Mouse (Mus musculus): ENCODE data around the gene Itgal.
A peak's percentile ranks its signal among the peaks of the same experiment; 100 is the strongest.
"Not testable (repeated sequence)": the region's sequence is repeated elsewhere in the genome, so short reads cannot be mapped to it uniquely, and the experiment has no call there.

Itgal gene

DNA sequence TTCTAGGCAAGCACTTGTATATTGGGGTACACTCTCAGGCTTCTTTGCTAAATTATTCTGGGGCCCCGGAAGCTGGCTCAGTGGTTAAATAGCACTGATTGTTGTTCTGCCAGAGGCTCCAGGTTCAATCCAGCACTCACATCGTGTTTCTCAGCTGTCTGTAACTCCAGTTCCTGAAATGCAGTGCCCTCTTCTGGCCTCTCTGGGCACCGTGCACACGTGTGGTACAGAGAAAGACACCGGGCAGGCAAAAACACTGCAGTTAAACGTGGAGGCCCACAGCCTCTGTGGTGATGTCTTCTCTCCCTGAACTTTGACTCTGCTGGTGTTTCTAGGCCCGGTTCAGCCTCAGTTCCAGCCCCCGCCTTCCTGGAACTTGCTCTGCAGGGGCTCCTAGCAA, 17.7 kb upstream of the Itgal start:
- DNase-seq (ENCODE audit: low spot score in 2 of 2) = no peak

DNA sequence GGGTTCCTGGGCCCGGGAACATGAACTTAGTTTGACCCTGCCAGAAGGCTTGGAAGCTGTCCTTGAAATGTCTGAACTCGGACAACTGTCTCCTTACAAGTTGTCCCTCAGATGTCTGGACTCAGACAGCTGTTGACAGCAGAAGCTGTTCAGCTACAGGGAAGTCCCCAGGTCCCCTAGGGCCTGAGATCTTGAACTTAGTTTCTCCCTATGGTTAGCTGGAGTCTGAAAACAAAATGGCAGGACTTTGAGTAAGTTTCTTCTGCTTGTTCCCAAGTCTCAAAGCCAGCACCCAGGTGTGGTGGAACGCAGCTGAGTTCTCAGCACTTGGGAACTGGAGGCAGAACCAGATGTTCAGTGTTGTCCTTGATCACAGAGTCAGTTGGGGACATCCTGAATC, 16.0 kb upstream of the Itgal start:
- no peak for DNase-seq (ENCODE audit: low spot score in 2 of 2)

GRCm38 (mm10) chr7:127281114-127281513, 14.9 kb upstream of the Itgal start:
- DNase-seq (ENCODE audit: low spot score in 2 of 2) = no peak

DNA sequence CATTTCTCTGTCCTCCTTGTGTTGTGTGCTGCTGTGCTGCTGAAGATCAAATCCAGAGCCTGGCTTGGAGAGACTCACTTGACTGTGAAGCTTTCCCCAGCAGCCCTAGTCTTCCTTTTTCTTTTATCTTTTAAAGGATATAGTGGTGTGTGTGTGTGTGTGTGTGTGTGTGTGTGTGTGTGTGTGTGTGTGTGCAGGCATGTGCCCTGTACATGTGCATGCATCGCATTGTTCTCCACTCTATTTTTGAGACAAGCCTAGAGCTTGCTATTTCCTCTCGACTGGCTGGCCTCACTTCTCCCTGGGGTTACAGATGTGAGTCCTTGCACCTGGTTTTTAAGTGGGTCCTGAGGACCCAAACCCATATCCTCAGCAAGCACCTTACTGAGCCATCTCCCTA, 13.9 kb upstream of the Itgal start:
- no peak for DNase-seq (ENCODE audit: low spot score in 2 of 2)

DNA sequence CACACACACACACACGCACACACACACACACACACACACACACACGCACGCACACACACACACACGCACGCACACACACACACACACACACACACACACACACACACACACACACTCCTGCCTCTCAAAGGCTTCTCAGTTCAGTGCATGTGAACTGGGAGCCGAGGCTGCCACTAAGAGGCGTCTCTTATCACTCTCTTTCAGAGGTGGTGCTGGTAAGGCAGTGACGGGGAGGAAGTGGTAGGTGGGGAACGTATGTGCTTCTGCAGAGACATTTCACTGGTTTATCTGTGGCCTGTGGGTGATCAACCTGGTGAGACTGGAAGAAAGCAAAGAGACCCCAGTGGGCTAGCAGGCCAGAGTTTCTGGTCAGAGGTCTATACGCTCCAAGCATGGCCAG, 10.9 kb upstream of the Itgal start:
- DNase-seq (ENCODE audit: low spot score in 2 of 2) = no peak

GRCm38 (mm10) chr7:127287940-127288339, 8.1 kb upstream of the Itgal start:
- DNase-seq (ENCODE audit: low spot score in 2 of 2) = no peak

DNA sequence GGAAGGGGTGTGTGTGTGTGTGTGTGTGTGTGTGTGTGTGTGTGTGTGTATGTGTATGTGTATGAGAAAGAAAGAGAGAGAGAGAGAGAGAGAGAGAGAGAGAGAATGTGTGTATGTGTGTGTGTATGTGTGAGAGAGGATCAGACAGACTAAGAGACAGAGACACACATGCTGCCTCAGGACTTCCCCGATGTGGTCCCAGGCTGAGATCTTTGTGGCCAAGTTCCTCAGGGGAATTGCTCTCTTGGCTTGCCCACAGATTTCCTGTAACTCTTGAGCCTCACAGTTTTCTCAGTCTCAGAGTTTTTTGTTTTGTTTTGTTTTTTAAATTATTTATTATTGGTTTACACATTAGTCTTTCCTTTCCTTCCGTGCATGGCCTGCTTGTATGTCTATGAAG, 6.8 kb upstream of the Itgal start:
- no peak for DNase-seq (ENCODE audit: low spot score in 2 of 2)

GRCm38 (mm10) chr7:127290142-127290541, 5.9 kb upstream of the Itgal start:
- DNase-seq (ENCODE audit: low spot score in 2 of 2) = no peak

GRCm38 (mm10) chr7:127296786-127297555, 911 bp downstream of the Itgal start:
- DNase-seq (ENCODE audit: low spot score in 2 of 2) = no peak

DNA sequence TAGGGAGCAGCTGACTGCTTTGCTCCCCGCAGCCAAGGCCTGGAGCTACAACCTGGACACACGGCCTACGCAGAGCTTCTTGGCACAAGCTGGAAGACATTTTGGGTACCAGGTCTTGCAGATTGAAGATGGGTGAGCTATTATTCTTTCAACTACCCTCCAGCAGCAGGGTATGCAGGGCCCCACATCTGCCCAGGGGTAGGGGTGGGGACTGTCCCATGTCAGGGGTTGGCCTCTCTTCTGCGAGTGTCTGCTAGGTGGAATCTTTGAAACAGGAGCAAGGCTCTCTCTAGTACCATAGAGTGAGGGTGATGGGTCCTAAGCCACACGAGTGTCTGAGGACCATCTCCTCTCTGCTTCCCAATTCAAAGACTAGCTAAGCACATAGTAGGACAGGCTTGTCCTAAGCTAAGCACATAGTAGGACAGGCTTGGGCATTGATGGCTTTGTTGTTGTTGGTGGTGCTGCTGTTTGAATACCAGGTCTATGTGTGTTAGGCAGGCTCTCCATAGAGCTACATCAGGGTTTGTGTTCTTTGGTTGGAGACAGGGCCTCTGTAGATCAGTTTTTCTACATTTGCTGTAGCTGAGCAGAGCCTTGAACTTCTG, 1.6 kb downstream of the Itgal start:
- no peak for DNase-seq (ENCODE audit: low spot score in 2 of 2)

GRCm38 (mm10) chr7:127308431-127308830, 12.4 kb downstream of the Itgal start:
- DNase-seq (ENCODE audit: low spot score in 2 of 2) = no peak

GRCm38 (mm10) chr7:127308887-127309286, 12.8 kb downstream of the Itgal start:
- DNase-seq (ENCODE audit: low spot score in 2 of 2) = peak; percentile 23 to 28

GRCm38 (mm10) chr7:127309951-127310350, 13.9 kb downstream of the Itgal start:
- DNase-seq (ENCODE audit: low spot score in 2 of 2) = no peak

GRCm38 (mm10) chr7:127313912-127314311, 17.9 kb downstream of the Itgal start:
- DNase-seq (ENCODE audit: low spot score in 2 of 2) = no peak

GRCm38 (mm10) chr7:127321106-127321505, 25.0 kb downstream of the Itgal start:
- DNase-seq (ENCODE audit: low spot score in 2 of 2) = no peak

DNA sequence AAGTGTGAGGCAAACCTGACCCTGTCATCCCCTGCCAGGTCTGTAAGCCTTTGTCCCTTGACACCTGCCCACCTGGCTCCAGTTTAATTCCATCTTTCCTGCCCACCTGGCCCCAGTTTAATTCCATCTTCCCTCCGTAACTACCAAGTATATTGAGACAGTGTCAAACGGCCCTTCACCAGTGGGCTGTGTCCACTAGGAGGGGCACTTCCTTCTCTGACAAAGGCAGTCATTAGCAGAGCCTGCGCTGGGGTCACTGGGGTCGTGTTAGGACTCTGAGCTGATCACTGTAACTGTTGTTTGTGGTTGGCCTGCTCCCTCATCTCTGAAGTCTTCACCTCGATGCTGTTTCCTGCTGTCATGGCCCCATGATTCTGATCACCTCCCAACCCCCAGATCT, 26.0 kb downstream of the Itgal start:
- no peak for DNase-seq (ENCODE audit: low spot score in 2 of 2)

DNA sequence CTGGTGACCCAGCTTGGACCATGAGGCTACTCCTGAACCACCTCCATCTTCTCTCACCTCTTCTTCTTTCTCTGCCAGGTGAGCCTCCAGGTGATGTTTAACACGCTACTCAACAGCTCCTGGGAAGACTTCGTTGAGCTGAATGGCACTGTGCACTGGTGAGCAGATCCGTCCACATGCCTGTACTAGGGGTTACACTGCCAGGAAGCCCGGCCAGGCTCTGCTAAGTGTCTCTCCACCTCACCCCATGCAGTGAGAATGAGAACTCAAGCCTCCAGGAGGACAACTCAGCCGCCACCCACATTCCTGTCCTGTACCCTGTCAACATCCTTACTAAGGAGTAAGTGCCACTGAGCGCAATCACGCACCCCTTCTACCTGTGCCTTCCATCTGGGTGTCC, 28.9 kb downstream of the Itgal start:
- no peak for DNase-seq (ENCODE audit: low spot score in 2 of 2)

DNA sequence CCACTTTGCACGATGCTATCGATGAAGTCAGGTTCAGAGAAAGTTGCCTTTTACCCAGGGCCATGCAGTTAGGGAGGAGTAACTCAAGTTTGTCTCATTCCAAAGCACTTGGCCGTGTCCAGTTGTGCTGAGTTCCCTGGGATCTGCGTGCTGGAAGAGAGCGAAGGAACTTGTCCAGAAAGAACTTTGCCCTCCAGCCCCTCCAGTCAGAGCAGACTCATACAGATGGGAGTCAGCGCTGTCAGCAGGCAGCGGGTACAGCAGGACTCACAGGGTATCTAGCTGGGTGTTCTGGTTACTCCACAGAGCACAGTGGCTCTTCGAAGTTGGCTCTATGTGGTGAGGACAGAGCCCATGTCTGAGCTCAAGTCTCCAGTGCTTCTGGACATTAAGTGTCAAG, 29.5 kb downstream of the Itgal start:
- DNase-seq (ENCODE audit: low spot score in 2 of 2) = no peak

DNA sequence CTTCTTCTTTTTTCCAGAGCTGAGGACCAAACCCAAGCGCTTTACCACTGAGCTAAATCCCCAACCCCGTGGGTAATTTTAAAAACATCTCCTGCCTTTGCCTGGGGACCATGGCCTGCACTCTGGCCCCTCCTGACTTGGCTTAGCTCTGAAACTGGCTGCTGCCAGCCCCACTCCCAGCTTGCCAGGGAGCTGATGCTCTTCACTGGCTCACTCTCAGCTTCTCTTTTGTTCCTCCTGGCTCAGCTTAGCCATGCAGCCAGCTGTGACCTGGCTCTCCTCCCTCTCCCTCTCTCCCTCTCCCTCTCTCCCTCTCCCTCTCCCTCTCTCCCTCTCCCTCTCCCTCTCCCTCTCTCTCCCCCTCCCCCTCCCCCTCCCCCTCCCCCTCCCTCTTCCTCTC, 30.6 kb downstream of the Itgal start:
- peak in 1 of 2 experiments; percentile 43 for DNase-seq (ENCODE audit: low spot score in 2 of 2)

DNA sequence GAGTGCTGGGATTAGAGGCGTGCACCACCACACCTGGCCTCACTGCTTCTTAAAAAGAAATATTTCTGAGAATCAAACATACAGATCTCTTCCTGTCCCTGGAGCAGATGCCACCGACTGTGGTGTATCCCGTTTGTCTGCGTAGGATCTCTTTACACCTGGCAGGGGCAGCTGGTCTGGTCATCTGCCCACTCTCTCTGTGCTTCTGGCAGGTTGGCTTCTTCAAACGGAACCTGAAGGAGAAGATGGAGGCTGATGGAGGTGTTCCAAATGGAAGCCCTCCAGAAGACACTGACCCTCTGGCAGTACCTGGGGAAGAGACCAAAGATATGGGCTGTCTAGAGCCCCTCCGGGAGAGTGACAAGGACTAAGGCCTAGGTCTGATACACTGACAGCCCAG, 37.2 kb downstream of the Itgal start:
- no peak for DNase-seq (ENCODE audit: low spot score in 2 of 2)

GRCm38 (mm10) chr7:127335604-127336003, 39.5 kb downstream of the Itgal start:
- no peak for DNase-seq (ENCODE audit: low spot score in 2 of 2)

DNA sequence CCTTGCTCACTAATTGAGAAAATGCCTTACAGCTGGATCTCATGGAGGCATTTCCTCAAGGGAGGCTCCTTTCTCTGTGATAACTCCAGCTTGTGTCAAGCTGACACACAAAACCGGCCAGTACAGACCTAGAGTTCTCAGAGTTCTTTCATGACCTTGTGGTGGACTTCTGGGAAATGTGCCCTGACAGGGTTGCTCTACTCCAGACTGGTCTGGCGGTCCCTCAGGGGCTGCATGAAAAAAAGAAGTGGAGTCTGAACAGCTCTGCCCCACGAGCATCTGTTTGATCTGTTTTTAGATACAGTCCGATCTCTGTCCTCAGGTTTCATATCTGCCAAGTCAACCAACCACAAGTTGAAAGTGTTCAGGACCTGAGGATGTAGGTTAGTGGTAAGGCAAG, 41.6 kb downstream of the Itgal start:
- DNase-seq (ENCODE audit: low spot score in 2 of 2) = no peak

DNA sequence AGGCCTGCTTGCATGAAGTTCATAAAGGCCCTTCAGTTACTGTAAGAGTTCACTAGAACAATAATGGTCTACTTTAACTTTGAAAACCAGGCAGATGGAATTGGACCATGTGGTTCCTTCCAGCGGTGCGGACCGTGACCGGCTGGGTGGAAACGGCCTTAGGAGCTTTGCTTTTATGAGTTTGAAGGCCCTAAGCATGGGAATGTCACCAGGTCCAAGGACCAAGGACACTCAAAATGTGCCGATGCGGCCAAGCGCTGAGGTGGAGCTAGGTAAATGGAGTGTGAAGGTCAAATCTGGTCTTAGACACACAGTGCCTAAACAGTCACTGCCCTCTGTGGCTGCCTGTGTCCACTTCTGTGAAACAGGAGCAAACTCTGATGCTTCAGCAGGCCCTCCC, 45.3 kb downstream of the Itgal start:
- no peak for DNase-seq (ENCODE audit: low spot score in 2 of 2)

DNA sequence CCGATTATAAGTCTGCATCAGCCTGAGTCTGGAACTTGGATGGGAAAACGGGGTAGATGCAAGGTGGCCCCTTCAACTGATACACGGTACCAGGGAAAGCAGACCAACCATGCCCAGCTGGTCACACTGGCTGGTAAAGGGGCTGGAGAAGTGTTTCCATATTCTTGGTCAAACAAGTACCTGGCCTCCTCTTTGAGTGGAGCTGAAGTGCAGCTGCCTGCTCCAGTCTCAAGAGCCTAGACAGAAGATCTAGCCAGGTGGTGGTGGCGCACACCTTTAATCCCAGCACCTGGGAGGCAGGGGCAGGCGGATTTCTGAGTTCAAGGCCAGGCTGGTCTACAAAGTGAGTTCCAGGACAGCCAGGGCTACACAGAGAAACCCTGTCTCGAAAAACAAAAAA, 45.8 kb downstream of the Itgal start:
- DNase-seq (ENCODE audit: low spot score in 2 of 2) = not testable (repeated sequence)
